Mouse (Mus musculus) embryonic facial prominence, embryonic 14.5 days (tissue): ENCODE data around the gene Olfr193. TPM values are rescaled to one million over a fixed set of nuclear protein-coding genes. Genes with fewer than 3 reads are reported as not detected.
"Not testable (repeated sequence)": the region's sequence is repeated elsewhere in the genome, so short reads cannot be mapped to it uniquely, and the experiment has no call there.

Source experiments
- ATAC-seq: fragments of 200-750 bp; cut with Nextera tagmentation; 2 replicates; pipeline ENCODE4 v1.8.0; 2017; ENCODE audit warnings: low read depth, moderate number of reproducible peaks, moderate TSS enrichment
- DNase-seq: peaks from one replicate; pipeline ENCODE4 v3.0.0-alpha.2; 2015; ENCODE audit warnings: low spot score
- H3K27ac ChIP-seq: fragments of 300-500 bp; sonication (generic); replicated peaks from 2 replicates; pipeline ENCODE4 v1.5.1; 2014; ENCODE audit warnings: low read depth, mild to moderate bottlenecking, low read length, moderate library complexity
- H3K27me3 ChIP-seq: fragments of 300-500 bp; sonication (generic); replicated peaks from 2 replicates; pipeline ENCODE4 v1.6.1; 2014; ENCODE audit warnings: low read length; ENCODE audit not compliant: control insufficient read depth, insufficient read depth
- H3K36me3 ChIP-seq: fragments of 300-500 bp; sonication (generic); 2 replicates; pipeline ENCODE4 v1.6.1; 2014; ENCODE audit warnings: low read length, mixed read lengths; ENCODE audit not compliant: control insufficient read depth, insufficient read depth
- H3K4me1 ChIP-seq: fragments of 300-500 bp; sonication (generic); 2 replicates; pipeline ENCODE4 v1.6.1; 2014; ENCODE audit warnings: antibody characterized with exemption, low read length; ENCODE audit not compliant: control insufficient read depth, insufficient read depth
- H3K4me2 ChIP-seq: fragments of 300-500 bp; sonication (generic); 2 replicates; pipeline ENCODE4 v1.6.1; 2014; ENCODE audit warnings: low read depth, mild to moderate bottlenecking, low read length, moderate library complexity, mixed read lengths
- H3K4me3 ChIP-seq: fragments of 300-500 bp; sonication (generic); 2 replicates; pipeline ENCODE4 v1.5.1; 2014; ENCODE audit warnings: low read depth, mild to moderate bottlenecking, low read length
- H3K9ac ChIP-seq: fragments of 300-500 bp; sonication (generic); 2 replicates; pipeline ENCODE4 v1.6.1; 2014; ENCODE audit warnings: low read depth, mild to moderate bottlenecking, low read length, moderate library complexity, mixed read lengths
- H3K9me3 ChIP-seq: fragments of 300-500 bp; sonication (generic); 2 replicates; pipeline ENCODE4 v1.6.1; 2016; ENCODE audit warnings: low read length; ENCODE audit not compliant: control insufficient read depth
- WGBS: fragments of 180-500 bp; shearing (Covaris S2); extraction: QIAGEN DNeasy Blood & Tissue Kit; methylation state at CpG from one replicate; pipeline ENCODE4 v1.1.7; 2014; 5-methylcytosine and 5-hydroxymethylcytosine counted together
- polyA plus RNA-seq: library from polyadenylated mRNA; unstranded; fragments of >200 nt; fragmentation: Nextera tagmentation; extraction: Ambion mirVana; gene quantifications from 2 replicates; pipeline ENCODE4 v1.2.1, GENCODE M21; 2014

The Olfr193 gene
- polyA plus RNA-seq, 1 experiment from 2014 or later = not detected

- not testable (repeated sequence) for H3K36me3 ChIP-seq, ATAC-seq, H3K4me2 ChIP-seq, H3K27ac ChIP-seq, H3K9ac ChIP-seq, H3K4me1 ChIP-seq, DNase-seq, H3K4me3 ChIP-seq, H3K9me3 ChIP-seq, H3K27me3 ChIP-seq
- 78% methylated on average over 2 of the region's 2 CpGs for WGBS
Observed at GRCm38 (mm10) chr16:59081113-59081512, 30.6 kb downstream of the Olfr193 start.

- no peak for ATAC-seq
- H3K4me2 ChIP-seq = no peak within 1 kb of the TSS
- H3K4me3 ChIP-seq = no peak within 1 kb of the TSS
- H3K27me3 ChIP-seq = no peaks in the 10 kb centered on the region
- no peaks in the 10 kb centered on the region for H3K9me3 ChIP-seq
- DNase-seq = no peak
- no peaks in the 10 kb centered on the region for H3K4me1 ChIP-seq
- no peak within 1 kb of the TSS for H3K9ac ChIP-seq
- no peak within 1 kb of the TSS for H3K27ac ChIP-seq
- WGBS = 88% methylated on average over 5 of the region's 5 CpGs
- H3K36me3 ChIP-seq = no peaks in the 10 kb centered on the region
Observed at GRCm38 (mm10) chr16:59077905-59078304, 33.8 kb downstream of the Olfr193 start, which contains the start of gene Olfr190. Olfr190 (minus strand) TSS chr16:59078005.

GRCm38 (mm10) chr16:59073520-59073919 lies 38.2 kb downstream of the Olfr193 start:
- no peaks in the 10 kb centered on the region for H3K27me3 ChIP-seq
- ATAC-seq = no peak
- H3K9ac ChIP-seq = no peak overlapping the region
- no peaks in the 10 kb centered on the region for H3K4me1 ChIP-seq
- H3K4me2 ChIP-seq = no peak overlapping the region
- H3K27ac ChIP-seq = no peak overlapping the region
- no peaks in the 10 kb centered on the region for H3K9me3 ChIP-seq
- H3K4me3 ChIP-seq = no peak overlapping the region
- no peaks in the 10 kb centered on the region for H3K36me3 ChIP-seq
- no peak for DNase-seq
- WGBS = 75% methylated on average over 1 of the region's 1 CpGs

- H3K9me3 ChIP-seq = no peaks in the 10 kb centered on the region
- no peak for DNase-seq
- no peaks in the 10 kb centered on the region for H3K27me3 ChIP-seq
- no peak for ATAC-seq
- no peak overlapping the region for H3K9ac ChIP-seq
- no peak overlapping the region for H3K27ac ChIP-seq
- H3K36me3 ChIP-seq = no peaks in the 10 kb centered on the region
- H3K4me3 ChIP-seq = no peak overlapping the region
- no peaks in the 10 kb centered on the region for H3K4me1 ChIP-seq
- H3K4me2 ChIP-seq = no peak overlapping the region
Observed at GRCm38 (mm10) chr16:59071755-59072154, 39.9 kb downstream of the Olfr193 start.

- not testable (repeated sequence) for H3K27ac ChIP-seq, DNase-seq, H3K4me2 ChIP-seq, H3K4me3 ChIP-seq, H3K4me1 ChIP-seq, ATAC-seq, H3K9me3 ChIP-seq, H3K9ac ChIP-seq, H3K36me3 ChIP-seq, H3K27me3 ChIP-seq
- 74% methylated on average over 3 of the region's 3 CpGs for WGBS
Observed at GRCm38 (mm10) chr16:59062411-59062810, 49.3 kb downstream of the Olfr193 start.

Other genes with a start within 250 kb of the Olfr193 start
- not detected in 2 replicates for gene Olfr177, start 237.1 kb downstream of the Olfr193 start, polyA plus RNA-seq
- not detected in 2 replicates for gene Olfr178, start 219.8 kb downstream of the Olfr193 start, polyA plus RNA-seq
- gene Olfr181, start 183.1 kb downstream of the Olfr193 start, polyA plus RNA-seq = not detected in 2 replicates
- not detected in 2 replicates for gene Olfr180, start 182.5 kb downstream of the Olfr193 start, polyA plus RNA-seq
- gene Olfr183, start 116.5 kb downstream of the Olfr193 start, polyA plus RNA-seq = not detected in 2 replicates
- not detected in 2 replicates for gene Olfr186, start 81.6 kb downstream of the Olfr193 start, polyA plus RNA-seq
- not detected in 2 replicates for gene Olfr187, start 72.1 kb downstream of the Olfr193 start, polyA plus RNA-seq
- not detected in 2 replicates for gene Olfr190, start 33.9 kb downstream of the Olfr193 start, polyA plus RNA-seq
- not detected in 2 replicates for gene Olfr191, start 22.1 kb downstream of the Olfr193 start, polyA plus RNA-seq
- not detected in 2 replicates for gene Olfr194, start 9.2 kb upstream of the Olfr193 start, polyA plus RNA-seq
- gene Olfr195, start 35.2 kb upstream of the Olfr193 start, polyA plus RNA-seq = not detected in 2 replicates
- gene Olfr196, start 58.6 kb upstream of the Olfr193 start, polyA plus RNA-seq = not detected in 2 replicates
- gene Olfr198, start 91.7 kb upstream of the Olfr193 start, polyA plus RNA-seq = not detected in 2 replicates
- not detected in 2 replicates for gene Olfr199, start 107.9 kb upstream of the Olfr193 start, polyA plus RNA-seq
- 0.04 TPM in 1 of 2 replicates, not detected in the other for gene Olfr201, start 160.8 kb upstream of the Olfr193 start, polyA plus RNA-seq
- gene Olfr202, start 174.9 kb upstream of the Olfr193 start, polyA plus RNA-seq = not detected in 2 replicates
- gene Olfr203, start 187.0 kb upstream of the Olfr193 start, polyA plus RNA-seq = not detected in 2 replicates
- not detected in 2 replicates for gene Olfr204, start 206.4 kb upstream of the Olfr193 start, polyA plus RNA-seq
- not detected in 2 replicates for gene Olfr205, start 219.3 kb upstream of the Olfr193 start, polyA plus RNA-seq
- gene Olfr206, start 237.4 kb upstream of the Olfr193 start, polyA plus RNA-seq = not detected in 2 replicates